Mouse (Mus musculus) lung, embryonic 14.5 days (tissue): ENCODE results near the gene Rtn3. TPM values are rescaled to one million over a fixed set of nuclear protein-coding genes. Genes with fewer than 3 reads are reported as not detected.

Experiments
- ATAC-seq: fragments of 200-750 bp; cut with Nextera tagmentation; 2 replicates; pipeline ENCODE4 v1.8.0; 2017; ENCODE audit warnings: mild to moderate bottlenecking, moderate TSS enrichment, moderate library complexity; ENCODE audit not compliant: insufficient read depth
- DNase-seq: peaks from one replicate; pipeline ENCODE4 v3.0.0-alpha.2; 2015
- H3K27ac ChIP-seq: fragments of 300-500 bp; sonication (generic); 2 replicates; pipeline ENCODE4 v1.5.1; 2014; ENCODE audit warnings: low read depth, mild to moderate bottlenecking, moderate library complexity
- H3K27me3 ChIP-seq: fragments of 300-500 bp; sonication (generic); 2 replicates; pipeline ENCODE4 v1.6.1; 2014; ENCODE audit warnings: low read length, control low read depth; ENCODE audit not compliant: insufficient read depth
- H3K36me3 ChIP-seq: fragments of 300-500 bp; sonication (generic); 2 replicates; pipeline ENCODE4 v1.6.1; 2014; ENCODE audit warnings: control low read depth; ENCODE audit not compliant: insufficient read depth
- H3K4me1 ChIP-seq: fragments of 300-500 bp; sonication (generic); 2 replicates; pipeline ENCODE4 v1.6.1; 2014; ENCODE audit warnings: antibody characterized with exemption, control low read depth; ENCODE audit not compliant: insufficient read depth
- H3K4me2 ChIP-seq: fragments of 300-500 bp; sonication (generic); 2 replicates; pipeline ENCODE4 v1.6.1; 2014; ENCODE audit warnings: mild to moderate bottlenecking
- H3K4me3 ChIP-seq: fragments of 300-500 bp; sonication (generic); 2 replicates; pipeline ENCODE4 v1.5.1; 2014; ENCODE audit warnings: low read depth, low read length
- H3K9ac ChIP-seq: fragments of 300-500 bp; sonication (generic); 2 replicates; pipeline ENCODE4 v1.6.1; 2014
- H3K9me3 ChIP-seq: fragments of 300-500 bp; sonication (generic); 2 replicates; pipeline ENCODE4 v1.6.1; 2016; ENCODE audit warnings: low read depth, low read length, control low read depth
- CTCF ChIP-seq: IDR thresholded peaks from 2 replicates; pipeline ENCODE4 v1.5.1; 2016; ENCODE audit warnings: antibody characterized with exemption, low read depth
- WGBS: fragments of 180-500 bp; shearing (Covaris S2); extraction: QIAGEN DNeasy Blood & Tissue Kit; methylation state at CpG from one replicate; pipeline ENCODE4 v1.1.7; 2014; 5-methylcytosine and 5-hydroxymethylcytosine counted together
- polyA plus RNA-seq: library from polyadenylated mRNA; unstranded; fragments of >200 nt; fragmentation: Nextera tagmentation; extraction: Ambion mirVana; gene quantifications from 2 replicates; pipeline ENCODE4 v1.2.1, GENCODE M21; 2014

Gene Rtn3
- polyA plus RNA-seq, 1 experiment from 2014 or later, result 112 TPM

DNA sequence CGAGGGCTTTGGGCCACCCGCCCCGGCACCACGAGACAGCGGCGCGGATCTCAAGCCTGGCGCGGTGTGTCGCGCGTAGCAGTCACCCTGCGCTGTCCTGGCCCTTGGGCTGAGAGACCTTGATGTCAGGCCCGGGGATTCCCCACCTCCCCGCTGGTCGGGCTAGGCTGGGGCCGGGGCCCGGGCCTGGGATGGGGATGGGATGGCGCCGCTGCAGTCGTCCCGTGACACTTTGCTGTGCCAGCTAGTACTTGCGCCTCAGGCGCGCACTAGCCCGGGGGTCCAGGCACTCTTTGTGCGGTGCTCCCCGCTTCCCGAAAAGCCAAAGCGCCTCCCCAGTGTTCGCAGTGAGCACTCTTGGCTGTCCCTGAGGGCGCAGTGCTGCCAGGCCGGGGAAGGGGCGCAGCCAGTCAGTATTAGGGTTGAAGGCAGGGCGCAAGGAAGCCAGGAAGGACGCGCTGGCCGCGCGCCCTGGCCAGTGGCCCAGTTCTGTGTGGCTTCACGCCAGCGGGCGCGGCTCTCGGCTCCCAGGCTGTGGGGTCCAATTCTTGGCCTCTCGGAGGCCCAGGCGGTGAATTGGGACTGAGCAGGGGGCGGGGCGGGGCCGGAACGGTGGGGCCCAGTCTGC lies 59.9 kb downstream of the Rtn3 start:
- Histone ChIP-seq H3K36me3 (peaks cover 81% of the 10 kb centered on the region), H3K4me3 (peak overlapping the region; percentile 25), H3K27me3 (no peaks in the 10 kb centered on the region), H3K4me1 (peaks cover 42% of the 10 kb centered on the region), H3K9me3 (no peaks in the 10 kb centered on the region), H3K27ac (peak overlapping the region; percentile 85), H3K9ac (0 out of 2 replicates have a peak overlapping the region, but pooled peaks have one; percentile 21), H3K4me2 (peak overlapping the region; percentile 53)
- TF ChIP-seq CTCF, result no peak
- WGBS, result 18% methylated on average over 51 of the region's 51 CpGs
- ATAC-seq (peak; percentile 85), DNase-seq (peak; percentile 96)

DNA sequence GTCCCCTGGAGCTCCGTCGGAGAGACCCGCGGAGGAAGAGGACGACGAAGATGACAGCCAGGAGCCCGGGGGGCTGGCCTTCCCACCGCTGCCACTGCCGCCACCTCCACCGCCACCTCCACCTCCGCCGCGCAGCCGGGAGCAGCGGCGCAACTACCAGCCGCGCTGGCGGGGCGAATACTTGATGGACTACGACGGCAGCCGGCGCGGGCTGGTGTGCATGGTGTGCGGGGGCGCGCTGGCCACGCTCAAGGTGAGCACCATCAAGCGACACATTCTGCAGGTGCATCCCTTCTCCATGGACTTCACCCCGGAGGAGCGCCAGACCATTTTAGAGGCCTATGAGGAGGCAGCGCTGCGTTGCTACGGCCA lies 60.4 kb downstream of the Rtn3 start:
- WGBS, result 16% methylated on average over 30 of the region's 35 CpGs
- H3K36me3 ChIP-seq, result peaks cover 76% of the 10 kb centered on the region
- DNase-seq, result no peak

DNA sequence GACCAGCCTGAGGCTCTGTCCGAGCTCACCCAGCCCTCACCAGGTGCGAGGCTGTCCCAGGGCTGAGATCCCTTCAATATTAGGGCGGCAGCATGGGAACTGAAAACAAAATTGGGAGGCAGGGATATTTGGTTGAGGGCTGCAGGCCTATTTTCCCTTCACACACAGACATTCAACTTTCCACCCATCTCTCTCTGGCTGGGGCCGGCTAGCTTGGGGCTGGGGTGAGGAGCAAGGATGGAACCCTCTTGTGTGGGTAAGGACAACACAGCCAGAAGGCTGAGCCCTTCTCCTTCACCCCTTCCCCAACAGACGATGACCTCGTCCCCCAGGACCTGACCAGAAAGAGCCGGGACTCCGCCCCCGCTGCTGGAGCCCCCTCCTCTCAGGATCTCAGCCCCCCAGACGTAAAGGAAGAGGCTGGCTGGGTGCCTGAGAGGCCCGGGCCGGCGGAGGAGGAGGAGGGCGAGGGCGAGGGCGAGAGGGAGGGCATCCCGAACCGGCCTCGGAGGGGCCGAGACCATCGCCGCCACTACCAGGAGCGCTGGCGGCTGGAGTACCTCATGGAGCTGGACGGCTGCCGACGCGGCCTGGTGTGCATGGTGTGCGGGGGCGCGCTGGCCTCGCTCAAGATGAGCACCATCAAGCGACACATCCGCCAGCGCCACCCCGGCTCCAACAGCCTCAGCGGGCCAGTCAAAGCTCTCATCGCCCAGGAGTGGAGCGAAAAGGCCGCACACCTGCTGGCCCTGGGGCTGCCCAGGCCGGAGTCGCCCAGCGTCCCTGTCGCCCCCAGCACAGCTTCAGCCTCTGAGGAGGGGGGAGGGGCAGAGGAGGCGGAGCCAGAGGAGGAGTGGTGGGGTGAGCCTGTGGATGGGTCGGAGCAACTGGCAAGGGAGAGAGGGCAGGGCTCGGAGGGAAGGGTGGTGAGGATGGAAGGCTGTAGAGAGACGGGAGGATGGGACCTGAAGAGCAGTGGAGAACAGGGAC lies 61.2 kb downstream of the Rtn3 start:
- H3K4me3 ChIP-seq, result peak overlapping the region; percentile 25
- no peak for TF ChIP-seq CTCF
- H3K27me3 ChIP-seq, result no peaks in the 10 kb centered on the region
- peak overlapping the region; percentile 53 for H3K4me2 ChIP-seq
- DNase-seq, result peak; percentile 92
- H3K9me3 ChIP-seq, result no peaks in the 10 kb centered on the region
- H3K27ac ChIP-seq, result peak overlapping the region; percentile 85
- peaks cover 42% of the 10 kb centered on the region for H3K4me1 ChIP-seq
- WGBS, result 14% methylated on average over 48 of the region's 48 CpGs
- ATAC-seq, result peak; percentile 33
- H3K36me3 ChIP-seq, result peaks cover 68% of the 10 kb centered on the region
- H3K9ac ChIP-seq, result peak overlapping the region; percentile 21; the same call in 1 of the 2 replicates

More for the DNA sequence above, 60.4 kb downstream of the Rtn3 start:
- H3K4me3 ChIP-seq, result peak overlapping the region; percentile 25
- H3K4me2 ChIP-seq, result peak overlapping the region; percentile 53
- no peak for ATAC-seq
- H3K27ac ChIP-seq, result peak overlapping the region; percentile 85
- 0 out of 2 replicates have a peak overlapping the region, but pooled peaks have one; percentile 21 for H3K9ac ChIP-seq
- peaks cover 42% of the 10 kb centered on the region for H3K4me1 ChIP-seq
- no peaks in the 10 kb centered on the region for H3K27me3 ChIP-seq
- H3K9me3 ChIP-seq, result no peaks in the 10 kb centered on the region
- TF ChIP-seq CTCF, result no peak

DNA sequence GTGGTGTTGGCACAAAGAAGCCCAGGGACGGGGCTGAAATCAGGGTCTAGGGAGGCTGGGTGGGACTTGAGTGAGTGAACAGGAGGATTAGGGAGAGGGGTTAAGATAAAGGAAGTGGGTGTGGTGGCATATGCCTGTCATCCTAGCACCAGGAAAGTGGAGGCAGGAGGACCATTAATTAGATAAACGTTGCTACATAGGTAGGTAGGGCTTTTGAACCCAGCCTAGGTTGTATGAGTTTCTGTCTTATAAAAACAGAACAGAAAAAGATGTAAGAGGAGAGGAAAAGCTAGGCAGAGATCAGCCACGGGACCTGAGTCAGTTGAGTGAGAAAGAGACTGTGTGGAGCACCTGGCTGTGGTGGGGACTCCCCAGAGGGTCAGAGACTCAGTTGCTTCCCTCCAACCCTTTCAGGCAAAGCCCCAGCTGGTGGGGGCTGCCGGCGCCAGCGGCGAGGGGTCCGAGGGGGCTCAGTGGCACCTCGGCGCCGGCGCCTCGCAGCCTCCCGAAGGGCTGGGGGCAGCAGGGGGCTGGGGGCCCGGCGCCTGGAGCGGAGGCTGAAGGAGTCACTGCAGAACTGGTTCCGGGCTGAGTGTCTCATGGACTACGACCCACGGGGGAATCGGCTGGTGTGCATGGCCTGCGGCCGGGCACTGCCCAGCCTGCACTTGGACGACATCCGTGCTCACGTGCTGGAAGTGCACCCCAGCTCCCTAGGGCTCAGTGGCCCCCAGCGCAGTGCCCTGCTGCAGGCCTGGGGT lies 62.1 kb downstream of the Rtn3 start:
- ATAC-seq (no peak), DNase-seq (no peak)
- WGBS, result 50% methylated on average over 26 of the region's 27 CpGs
- H3K4me1 ChIP-seq, result peaks cover 42% of the 10 kb centered on the region
- no peaks in the 10 kb centered on the region for H3K27me3 ChIP-seq
- no peak overlapping the region; the same call in 1 of the 2 replicates for H3K4me3 ChIP-seq
- peaks cover 60% of the 10 kb centered on the region for H3K36me3 ChIP-seq
- H3K27ac ChIP-seq, result peak overlapping the region; percentile 85; the same call in 1 of the 2 replicates
- H3K9me3 ChIP-seq, result no peaks in the 10 kb centered on the region
- TF ChIP-seq CTCF, result no peak
- H3K4me2 ChIP-seq, result peak overlapping the region; percentile 53
- H3K9ac ChIP-seq, result 0 out of 2 replicates have a peak overlapping the region, but pooled peaks have one; percentile 21

DNA sequence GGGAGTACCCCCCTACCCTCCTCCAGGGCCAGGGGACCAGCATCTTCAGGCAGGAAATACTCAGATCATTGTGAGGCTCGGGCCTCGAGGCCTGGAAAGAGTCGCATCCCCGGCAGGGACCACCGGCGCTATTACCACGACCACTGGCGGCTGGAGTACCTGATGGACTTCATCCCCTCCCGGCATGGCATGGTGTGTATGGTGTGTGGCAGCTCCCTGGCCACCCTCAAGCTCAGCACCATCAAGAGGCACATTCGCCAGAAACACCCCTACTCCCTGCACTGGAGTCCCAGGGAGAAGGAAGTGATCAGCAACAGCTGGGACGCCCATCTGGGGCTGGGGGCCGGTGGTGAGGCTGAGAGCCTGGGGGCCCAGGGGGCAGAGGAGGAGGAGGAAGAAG lies 63.0 kb downstream of the Rtn3 start:
- Histone ChIP-seq H3K9ac (0 out of 2 replicates have a peak overlapping the region, but pooled peaks have one; percentile 17), H3K36me3 (peaks cover 52% of the 10 kb centered on the region), H3K9me3 (no peaks in the 10 kb centered on the region), H3K27me3 (no peaks in the 10 kb centered on the region), H3K4me1 (peaks cover 42% of the 10 kb centered on the region), H3K27ac (no peak overlapping the region), H3K4me3 (0 out of 2 replicates have a peak overlapping the region, but pooled peaks have one; percentile 80), H3K4me2 (peak overlapping the region; percentile 91; the same call in 1 of the 2 replicates)
- DNase-seq (no peak), ATAC-seq (no peak)
- 55% methylated on average over 12 of the region's 12 CpGs for WGBS
- no peak for TF ChIP-seq CTCF

DNA sequence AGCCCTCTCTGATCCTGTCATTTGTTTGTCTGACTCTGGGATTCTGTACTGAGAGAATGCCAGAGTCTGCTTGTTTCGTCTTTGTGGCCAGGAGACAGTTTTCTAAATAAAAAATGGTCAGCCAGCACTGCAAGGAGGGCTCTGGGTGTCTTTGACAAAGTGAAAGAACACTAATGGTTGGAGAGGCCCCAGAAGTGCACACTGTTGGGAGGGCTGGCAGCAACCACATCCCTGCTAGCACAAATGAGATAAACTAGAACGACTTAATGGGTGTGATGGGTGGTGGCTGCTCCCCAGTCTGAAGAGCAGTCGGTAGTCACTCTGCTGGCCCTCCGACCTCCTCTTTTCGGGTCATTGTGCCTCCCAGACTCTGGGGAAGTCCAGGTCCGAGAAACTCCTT lies 63.9 kb downstream of the Rtn3 start:
- ATAC-seq, result no peak
- Histone ChIP-seq H3K4me2 (peak overlapping the region; percentile 91), H3K9ac (peak overlapping the region; percentile 99; the same call in 1 of the 2 replicates), H3K36me3 (peaks cover 44% of the 10 kb centered on the region), H3K27ac (no peak overlapping the region), H3K27me3 (no peaks in the 10 kb centered on the region), H3K4me3 (peak overlapping the region; percentile 80), H3K9me3 (no peaks in the 10 kb centered on the region), H3K4me1 (peaks cover 42% of the 10 kb centered on the region)
- peak; percentile 50 for DNase-seq
- no peak for TF ChIP-seq CTCF
- WGBS, result 16% methylated on average over 6 of the region's 6 CpGs
